Mouse (Mus musculus) heart, embryonic 15.5 days (tissue): Measurements from ENCODE around the gene Hcls1. TPM values are rescaled to one million over a fixed set of nuclear protein-coding genes. Genes with fewer than 3 reads are reported as not detected.

Experiments
- ATAC-seq: fragments of 200-750 bp; cut with Nextera tagmentation; replicated peaks from 2 replicates; pipeline ENCODE4 v1.8.0; 2017; ENCODE audit warnings: low read depth, moderate TSS enrichment; ENCODE audit not compliant: insufficient number of reproducible peaks, insufficient read depth, low FRiP score
- H3K27ac ChIP-seq: fragments of 300-500 bp; sonication (generic); 2 replicates; pipeline ENCODE4 v1.5.1; 2015; ENCODE audit warnings: mild to moderate bottlenecking, inconsistent platforms
- H3K27me3 ChIP-seq: fragments of 300-500 bp; sonication (generic); 2 replicates; pipeline ENCODE4 v1.6.1; 2015; ENCODE audit warnings: inconsistent platforms
- H3K36me3 ChIP-seq: fragments of 300-500 bp; sonication (generic); 2 replicates; pipeline ENCODE4 v1.6.1; 2015; ENCODE audit warnings: mild to moderate bottlenecking, inconsistent platforms
- H3K4me1 ChIP-seq: fragments of 300-500 bp; sonication (generic); replicated peaks from 2 replicates; pipeline ENCODE4 v1.6.1; 2015; ENCODE audit warnings: inconsistent platforms
- H3K4me2 ChIP-seq: fragments of 300-500 bp; sonication (generic); 2 replicates; pipeline ENCODE4 v1.6.1; 2015; ENCODE audit warnings: inconsistent platforms, mild to moderate bottlenecking, moderate library complexity
- H3K4me3 ChIP-seq: fragments of 300-500 bp; sonication (generic); 2 replicates; pipeline ENCODE4 v1.5.1; 2015; ENCODE audit warnings: mild to moderate bottlenecking, inconsistent platforms
- H3K9ac ChIP-seq: fragments of 300-500 bp; sonication (generic); 2 replicates; pipeline ENCODE4 v1.6.1; 2015; ENCODE audit warnings: mild to moderate bottlenecking, inconsistent platforms
- H3K9me3 ChIP-seq: fragments of 300-500 bp; sonication (generic); replicated peaks from 2 replicates; pipeline ENCODE4 v1.6.1; 2016; ENCODE audit warnings: inconsistent platforms
- WGBS: fragments of 180-500 bp; shearing (Covaris S2); methylation state at CpG from one replicate; pipeline ENCODE4 v1.1.7; 2015; ENCODE audit warnings: mixed read lengths; 5-methylcytosine and 5-hydroxymethylcytosine counted together
- polyA plus RNA-seq: library from polyadenylated mRNA; unstranded; fragments of >200 nt; fragmentation: Nextera tagmentation; extraction: Ambion mirVana; gene quantifications from 2 replicates; pipeline ENCODE4 v1.2.1, GENCODE M21; 2015

Hcls1 gene
- polyA plus RNA-seq, 1 experiment from 2014 or later: 4.7 TPM

- Histone ChIP-seq H3K4me1 (peaks cover 5% of the 10 kb centered on the region; the same call in 1 of the 2 replicates), H3K4me2 (no peak overlapping the region), H3K36me3 (no peaks in the 10 kb centered on the region), H3K9me3 (no peaks in the 10 kb centered on the region), H3K27me3 (no peaks in the 10 kb centered on the region), H3K9ac (no peak overlapping the region), H3K4me3 (no peak overlapping the region), H3K27ac (no peak overlapping the region)
- WGBS: 62% methylated on average over 8 of the region's 8 CpGs
- no peak for ATAC-seq
These were observed 15.0 kb downstream of the Hcls1 start for GRCm38 (mm10) chr16:36949614-36950336.

- Histone ChIP-seq H3K27me3 (no peaks in the 10 kb centered on the region), H3K9me3 (no peaks in the 10 kb centered on the region), H3K4me2 (no peak overlapping the region), H3K4me3 (no peak overlapping the region), H3K4me1 (no peaks in the 10 kb centered on the region), H3K36me3 (no peaks in the 10 kb centered on the region), H3K9ac (no peak overlapping the region), H3K27ac (no peak overlapping the region)
- 63% methylated on average over 4 of the region's 4 CpGs for WGBS
- no peak for ATAC-seq
These were observed 16.2 kb downstream of the Hcls1 start for GRCm38 (mm10) chr16:36951029-36951428.

GRCm38 (mm10) chr16:36955106-36955505 lies 20.3 kb downstream of the Hcls1 start:
- WGBS: 74% methylated on average over 11 of the region's 11 CpGs
- no peak overlapping the region for H3K9ac ChIP-seq
- H3K4me3 ChIP-seq: no peak overlapping the region

GRCm38 (mm10) chr16:36963415-36963814 lies 28.6 kb downstream of the Hcls1 start:
- Histone ChIP-seq H3K27me3 (no peaks in the 10 kb centered on the region), H3K27ac (no peak overlapping the region), H3K9me3 (no peaks in the 10 kb centered on the region), H3K36me3 (peaks cover 17% of the 10 kb centered on the region; the same call in 1 of the 2 replicates), H3K4me2 (no peak overlapping the region), H3K9ac (no peak overlapping the region), H3K4me1 (no peaks in the 10 kb centered on the region), H3K4me3 (no peak overlapping the region)
- WGBS: 82% methylated on average over 4 of the region's 4 CpGs
- no peak for ATAC-seq

More at GRCm38 (mm10) chr16:36955106-36955505, 20.3 kb downstream of the Hcls1 start:
- Histone ChIP-seq H3K4me2 (no peak overlapping the region), H3K4me1 (no peaks in the 10 kb centered on the region), H3K27me3 (no peaks in the 10 kb centered on the region), H3K27ac (no peak overlapping the region), H3K36me3 (no peaks in the 10 kb centered on the region), H3K9me3 (no peaks in the 10 kb centered on the region)
- ATAC-seq: no peak

GRCm38 (mm10) chr16:36979127-36979526 lies 44.3 kb downstream of the Hcls1 start:
- no peaks in the 10 kb centered on the region; the same call in 1 of the 2 replicates for H3K36me3 ChIP-seq
- H3K9me3 ChIP-seq: 0 out of 2 replicates have a peak, but pooled peaks cover 4% of the 10 kb centered on the region
- no peaks in the 10 kb centered on the region for H3K27me3 ChIP-seq
- H3K9ac ChIP-seq: no peak overlapping the region
- 87% methylated on average over 2 of the region's 2 CpGs for WGBS
- H3K4me2 ChIP-seq: no peak overlapping the region
- no peak overlapping the region for H3K4me3 ChIP-seq
- no peak overlapping the region for H3K27ac ChIP-seq
- ATAC-seq: no peak
- H3K4me1 ChIP-seq: 0 out of 2 replicates have a peak, but pooled peaks cover 7% of the 10 kb centered on the region

- WGBS: 81% methylated on average over 1 of the region's 1 CpGs
- H3K9ac ChIP-seq: no peak overlapping the region
- no peaks in the 10 kb centered on the region for H3K27me3 ChIP-seq
- no peak for ATAC-seq
- H3K36me3 ChIP-seq: no peaks in the 10 kb centered on the region; the same call in 1 of the 2 replicates
- H3K4me1 ChIP-seq: peaks cover 22% of the 10 kb centered on the region
- H3K4me2 ChIP-seq: no peak overlapping the region
- no peak overlapping the region for H3K4me3 ChIP-seq
- peak overlapping the region; percentile 25 for H3K27ac ChIP-seq
- 0 out of 2 replicates have a peak, but pooled peaks cover 4% of the 10 kb centered on the region for H3K9me3 ChIP-seq
These were observed 49.0 kb downstream of the Hcls1 start for GRCm38 (mm10) chr16:36983796-36984195.

GRCm38 (mm10) chr16:36985636-36986042 lies 50.9 kb downstream of the Hcls1 start:
- H3K36me3 ChIP-seq: no peaks in the 10 kb centered on the region; the same call in 1 of the 2 replicates
- H3K9me3 ChIP-seq: 0 out of 2 replicates have a peak, but pooled peaks cover 4% of the 10 kb centered on the region
- H3K9ac ChIP-seq: no peak overlapping the region
- H3K27me3 ChIP-seq: no peaks in the 10 kb centered on the region
- H3K4me1 ChIP-seq: peaks cover 23% of the 10 kb centered on the region
- H3K4me3 ChIP-seq: no peak overlapping the region
- WGBS: 50% methylated on average over 5 of the region's 5 CpGs
- no peak overlapping the region for H3K4me2 ChIP-seq
- no peak overlapping the region for H3K27ac ChIP-seq
- no peak for ATAC-seq

GRCm38 (mm10) chr16:36987399-36987798 lies 52.6 kb downstream of the Hcls1 start:
- WGBS: 63% methylated on average over 2 of the region's 2 CpGs
- Histone ChIP-seq H3K4me2 (peak overlapping the region; percentile 57), H3K27me3 (no peaks in the 10 kb centered on the region), H3K4me3 (no peak overlapping the region), H3K9ac (no peak overlapping the region), H3K4me1 (peaks cover 30% of the 10 kb centered on the region), H3K27ac (no peak overlapping the region), H3K36me3 (no peaks in the 10 kb centered on the region), H3K9me3 (no peaks in the 10 kb centered on the region)
- no peak for ATAC-seq

- H3K27ac ChIP-seq: no peak overlapping the region
- H3K9me3 ChIP-seq: no peaks in the 10 kb centered on the region
- H3K4me1 ChIP-seq: peaks cover 26% of the 10 kb centered on the region
- ATAC-seq: no peak
- peak overlapping the region; percentile 53; the same call in 1 of the 2 replicates for H3K4me3 ChIP-seq
- H3K27me3 ChIP-seq: no peaks in the 10 kb centered on the region
- H3K36me3 ChIP-seq: no peaks in the 10 kb centered on the region
- peak overlapping the region; percentile 57 for H3K4me2 ChIP-seq
- H3K9ac ChIP-seq: no peak overlapping the region
These were observed 53.3 kb downstream of the Hcls1 start for GRCm38 (mm10) chr16:36988066-36988465.

GRCm38 (mm10) chr16:36989493-36989892 lies 54.7 kb downstream of the Hcls1 start:
- Histone ChIP-seq H3K36me3 (no peaks in the 10 kb centered on the region), H3K4me2 (peak overlapping the region; percentile 57), H3K9me3 (no peaks in the 10 kb centered on the region), H3K4me1 (peaks cover 23% of the 10 kb centered on the region), H3K27ac (peak overlapping the region; percentile 90), H3K27me3 (no peaks in the 10 kb centered on the region), H3K9ac (peak overlapping the region; percentile 44), H3K4me3 (peak overlapping the region; percentile 53)
- ATAC-seq: peak; percentile 77
- WGBS: 38% methylated on average over 8 of the region's 8 CpGs

- Histone ChIP-seq H3K9me3 (no peaks in the 10 kb centered on the region), H3K27me3 (no peaks in the 10 kb centered on the region), H3K4me3 (peak within 1 kb of the TSS; percentile 53), H3K4me1 (peaks cover 23% of the 10 kb centered on the region), H3K4me2 (peak within 1 kb of the TSS; percentile 57), H3K27ac (peak within 1 kb of the TSS; percentile 90), H3K36me3 (no peaks in the 10 kb centered on the region), H3K9ac (peak within 1 kb of the TSS; percentile 44)
- 31% methylated on average over 18 of the region's 18 CpGs for WGBS
- peak; percentile 88 for ATAC-seq
These were observed 55.3 kb downstream of the Hcls1 start, which contains the start of gene Fbxo40 for GRCm38 (mm10) chr16:36989999-36990625. TSS of gene Fbxo40 (minus strand) at chr16:36990467.
